Mouse (Mus musculus) kidney, adult 9 months (tissue): ENCODE measurements around the gene 2310034G01Rik.

ENCODE experiments used
- DNase-seq: peaks from one replicate; pipeline ENCODE4 v3.0.0; 2022

2310034G01Rik gene

GRCm38 (mm10) chr19:46327531-46328064 is 22.5 kb downstream of the 2310034G01Rik start:
- DNase-seq = no peak

GRCm38 (mm10) chr19:46326756-46327305 is 23.3 kb downstream of the 2310034G01Rik start, which contains the start of gene Psd:
Psd (minus strand) TSS chr19:46327156.
- peak; percentile 49 for DNase-seq

- no peak for DNase-seq
Observed at GRCm38 (mm10) chr19:46326019-46326755, 23.9 kb downstream of the 2310034G01Rik start.

GRCm38 (mm10) chr19:46324918-46325317 is 25.2 kb downstream of the 2310034G01Rik start:
- no peak for DNase-seq

DNA sequence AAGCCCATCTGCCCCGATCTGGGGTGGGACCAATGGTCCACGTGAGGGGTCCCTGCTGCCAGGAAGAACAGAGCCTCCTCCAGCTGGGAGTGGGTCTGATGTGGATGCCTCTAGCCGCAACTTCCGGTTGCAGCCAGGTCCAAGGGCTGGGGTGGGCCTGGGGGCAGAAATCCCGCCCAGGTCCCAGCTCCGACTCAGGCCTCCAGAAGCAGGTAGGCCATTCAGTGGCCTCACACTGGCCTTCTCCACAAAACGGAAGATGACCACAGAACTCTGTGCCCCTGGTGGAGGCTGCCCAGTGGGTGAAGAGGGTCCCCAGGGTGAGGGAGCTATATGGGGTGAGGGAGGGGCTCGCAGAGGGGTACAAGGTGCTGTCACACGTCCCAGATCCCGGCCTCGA is 25.7 kb downstream of the 2310034G01Rik start:
- no peak for DNase-seq

DNA sequence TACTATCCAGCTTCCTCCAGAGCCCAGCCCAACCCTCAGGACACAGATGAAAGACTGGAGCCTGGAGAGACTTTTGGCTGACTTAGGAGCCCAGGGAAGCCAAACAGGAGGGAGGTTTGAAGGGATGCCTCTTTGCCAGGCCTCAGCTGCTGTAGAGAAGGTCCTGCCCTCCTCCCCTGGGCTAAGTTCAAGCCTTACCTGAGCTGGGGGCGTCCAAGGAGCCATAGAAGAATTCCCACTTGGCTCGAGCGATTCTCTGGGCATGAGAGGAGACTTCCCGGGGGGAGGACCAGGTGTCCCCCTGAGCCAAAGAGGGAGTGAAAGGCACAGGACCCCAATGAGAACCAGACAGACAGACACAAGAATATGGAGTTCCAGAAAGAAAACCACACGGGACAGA is 26.4 kb downstream of the 2310034G01Rik start:
- DNase-seq = no peak

- no peak for DNase-seq
Observed at GRCm38 (mm10) chr19:46322996-46323572, 27.0 kb downstream of the 2310034G01Rik start.

DNA sequence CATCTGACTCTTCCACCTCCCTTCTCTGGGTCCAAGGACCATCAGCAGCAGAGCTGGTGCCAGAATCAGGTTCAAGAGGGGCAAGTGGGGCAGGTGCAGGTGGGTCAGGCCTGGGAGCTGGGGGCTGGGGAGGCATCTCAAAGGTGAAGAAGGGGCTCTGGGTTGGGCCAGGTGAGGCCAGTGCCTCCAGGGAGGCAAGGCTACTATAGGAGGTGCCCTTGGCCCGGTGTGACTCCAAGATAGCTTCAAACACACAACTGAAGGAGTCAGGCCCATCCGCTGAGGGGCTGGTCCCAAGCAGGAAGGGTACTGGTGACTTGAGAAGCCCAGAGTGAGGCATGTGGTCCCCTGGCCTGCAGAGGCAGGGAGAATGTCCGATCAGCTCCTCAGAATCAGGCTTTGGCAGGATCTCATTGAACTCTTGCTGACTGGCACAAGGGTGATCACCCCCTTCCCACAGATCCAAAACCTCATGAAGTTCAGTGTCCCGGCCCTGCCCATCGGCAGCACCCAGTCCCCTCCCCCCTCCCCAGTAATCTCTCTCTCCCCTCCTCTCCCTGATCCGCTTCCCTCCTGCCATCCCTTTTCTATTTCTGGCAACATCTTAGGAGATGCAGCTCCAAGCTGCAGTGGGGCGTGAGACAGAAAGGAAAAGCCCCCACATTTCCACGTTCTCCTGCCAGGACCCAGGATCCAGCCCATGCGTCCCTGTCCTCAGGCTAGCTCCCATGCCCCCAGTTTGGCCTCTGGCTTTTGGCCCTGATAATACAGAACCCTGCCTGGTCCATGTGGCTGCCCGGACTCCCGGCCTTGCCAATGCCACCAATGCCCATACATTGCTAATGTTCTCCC is 27.7 kb downstream of the 2310034G01Rik start:
- DNase-seq = no peak

- DNase-seq = no peak
Observed at GRCm38 (mm10) chr19:46321101-46321943, 28.8 kb downstream of the 2310034G01Rik start.

GRCm38 (mm10) chr19:46320076-46320785 is 29.9 kb downstream of the 2310034G01Rik start:
- no peak for DNase-seq

DNA sequence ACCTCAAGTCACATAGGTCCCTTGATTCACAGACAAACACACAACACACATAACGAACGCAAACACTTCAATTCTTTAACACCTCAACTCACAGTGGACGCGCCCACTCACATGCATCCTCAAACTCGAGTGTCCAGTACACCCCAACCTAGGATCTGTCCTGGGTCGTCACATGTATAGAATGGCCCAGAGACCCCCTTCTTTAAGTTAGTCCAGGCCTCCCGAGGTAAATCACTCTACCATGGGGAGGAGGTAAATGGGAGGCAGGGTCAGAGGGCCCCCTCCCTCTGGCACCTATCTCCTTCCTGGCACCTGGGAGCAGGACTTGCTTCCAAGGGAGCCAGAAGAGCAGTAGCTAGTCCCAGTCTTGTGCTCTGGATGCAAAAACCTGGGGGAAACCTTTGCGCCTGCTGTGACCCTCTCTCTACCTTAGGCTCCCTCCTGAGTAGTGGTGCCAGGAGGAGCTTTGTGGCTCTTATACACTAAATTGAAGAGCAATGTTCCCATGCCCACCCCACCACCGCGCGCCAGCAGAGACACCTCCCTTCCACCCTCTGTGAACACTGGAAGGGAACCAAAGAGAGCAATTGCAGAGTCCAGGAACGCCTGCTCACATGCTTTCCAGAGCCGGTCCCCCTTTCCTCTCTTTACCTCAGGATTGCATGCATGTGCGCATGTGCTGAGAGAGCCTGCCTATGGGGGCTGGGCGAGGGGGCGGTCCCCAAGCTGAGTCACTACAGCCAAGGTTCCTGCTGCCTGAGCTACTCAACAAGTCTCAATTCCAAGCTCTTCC is 31.3 kb downstream of the 2310034G01Rik start:
- peak; percentile 45 for DNase-seq

- no peak for DNase-seq
Observed at GRCm38 (mm10) chr19:46318031-46318471, 32.1 kb downstream of the 2310034G01Rik start.

GRCm38 (mm10) chr19:46317546-46317885 is 32.6 kb downstream of the 2310034G01Rik start:
- DNase-seq = no peak

DNA sequence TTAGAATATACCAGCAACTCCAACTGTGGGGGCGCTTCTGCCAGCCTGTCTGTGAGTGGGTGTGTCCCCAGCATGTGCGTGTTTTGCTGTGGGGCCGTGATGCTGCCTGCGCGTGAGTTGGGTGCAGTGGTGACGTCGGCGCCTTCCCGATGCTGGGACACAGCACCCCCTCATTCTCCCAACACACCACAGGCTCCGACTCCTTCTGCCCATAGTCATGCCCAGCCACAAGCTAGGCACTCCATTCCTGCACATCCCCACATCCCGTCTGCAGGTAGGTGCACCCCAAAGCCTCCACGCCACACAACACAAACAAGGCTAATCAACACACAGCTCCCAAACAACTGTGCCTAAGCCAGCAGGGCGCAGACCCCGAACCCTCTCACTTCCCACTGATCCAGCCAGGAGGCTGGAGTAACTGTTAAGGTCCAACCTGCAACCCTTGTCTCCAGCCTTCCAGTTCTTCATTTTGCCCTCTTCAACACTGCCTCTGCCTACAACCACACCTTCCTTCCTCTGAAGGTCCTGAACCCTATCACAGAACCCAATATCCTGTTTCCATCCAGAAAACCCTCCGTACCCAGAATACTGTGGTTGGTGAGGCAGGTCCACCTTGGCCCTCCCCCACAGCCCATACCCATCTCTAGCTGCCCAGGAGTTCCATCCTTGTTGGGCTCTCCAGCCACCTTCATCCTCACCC is 33.1 kb downstream of the 2310034G01Rik start:
- DNase-seq = no peak

GRCm38 (mm10) chr19:46315752-46316610 is 34.1 kb downstream of the 2310034G01Rik start:
- no peak for DNase-seq

DNA sequence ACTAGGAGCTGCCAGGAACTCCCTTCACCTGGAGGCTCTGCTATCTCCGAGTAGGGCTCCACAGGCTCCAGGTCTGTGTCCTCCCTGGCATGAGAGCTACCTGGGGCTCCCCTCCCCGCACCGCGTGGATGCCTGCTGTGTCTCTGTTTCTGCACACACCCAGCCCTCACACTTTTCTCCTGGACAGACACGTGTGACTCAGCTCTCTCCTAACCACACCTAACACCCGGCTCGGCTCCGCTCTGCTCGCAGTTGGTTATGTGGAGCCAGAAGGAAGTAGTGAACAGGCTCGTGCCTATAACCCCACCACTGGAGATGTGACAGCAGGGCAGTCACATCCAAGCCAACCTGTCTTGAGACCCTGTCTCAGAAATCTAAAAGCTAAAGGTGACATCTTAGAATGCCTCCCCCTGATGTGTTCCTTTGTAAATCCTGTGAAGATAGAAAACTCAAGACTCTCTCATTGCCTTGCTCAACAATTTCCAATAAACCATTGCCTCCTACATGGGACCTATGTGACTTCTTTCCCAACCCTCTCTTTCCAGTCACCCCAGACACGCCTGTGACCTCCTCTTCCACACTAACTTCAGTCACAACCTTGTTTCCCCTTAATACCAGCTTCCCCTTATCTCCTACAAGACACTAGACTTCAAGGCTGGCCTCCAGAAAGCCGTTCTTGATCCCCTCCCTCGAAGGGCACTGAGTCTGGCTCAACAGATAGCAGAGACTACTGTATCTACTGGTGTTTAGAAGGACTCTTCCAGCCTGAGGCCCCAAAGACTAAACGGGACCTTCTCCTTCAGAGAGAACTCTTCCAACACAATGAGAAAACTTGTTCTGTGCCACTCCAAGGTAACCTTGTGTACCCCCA is 35.0 kb downstream of the 2310034G01Rik start:
- DNase-seq = no peak

- no peak for DNase-seq
Observed at GRCm38 (mm10) chr19:46314151-46314601, 35.9 kb downstream of the 2310034G01Rik start.

DNA sequence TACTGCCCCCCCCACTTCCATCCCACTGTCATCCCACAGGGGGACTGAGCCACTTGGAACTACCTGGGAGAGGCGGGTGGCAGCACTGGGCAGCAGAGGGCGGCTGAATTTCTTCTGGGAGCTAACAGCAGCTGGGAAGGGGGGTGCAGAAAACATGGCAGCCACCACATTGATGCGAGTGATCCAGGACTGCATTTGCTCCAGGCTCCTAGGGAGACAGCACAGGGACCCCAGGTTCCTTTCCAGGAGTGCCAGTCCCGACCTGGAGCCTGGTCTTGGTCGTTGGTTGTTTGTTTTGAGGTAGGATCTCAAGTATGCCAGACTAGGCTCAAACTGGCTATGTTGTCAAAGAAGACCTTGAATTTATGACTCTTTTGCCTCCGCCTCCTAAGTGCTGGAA is 36.5 kb downstream of the 2310034G01Rik start:
- no peak for DNase-seq
